Mouse (Mus musculus): ENCODE measurements around the gene Nek10.

DNA sequence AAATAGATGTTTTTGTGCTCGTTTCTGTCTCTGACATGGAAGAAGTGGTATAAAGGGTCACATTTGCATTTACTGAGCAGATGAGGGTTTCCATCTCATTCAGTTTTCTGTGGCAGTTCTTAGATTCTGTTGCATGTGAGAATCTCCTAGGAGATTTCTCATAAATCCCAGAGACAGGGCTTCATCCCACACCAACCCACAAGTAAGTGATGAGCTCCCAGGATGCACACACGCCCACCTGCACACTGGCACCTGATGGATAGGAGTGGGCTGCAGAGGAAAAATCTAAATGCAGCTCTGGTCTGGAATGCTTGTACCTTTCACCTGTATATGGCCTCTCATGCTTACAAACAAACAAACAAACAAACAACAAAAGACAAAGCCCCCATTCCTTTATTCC is 258.3 kb downstream of the Nek10 start:
- TF ChIP-seq POLR2A (IDR thresholded peaks at IDR 0.05; ENCODE audit: insufficient read depth, low read length) (no peak), CTCF (IDR thresholded peaks at IDR 0.05; ENCODE audit: low read depth, low read length) (no peak), EP300 (IDR thresholded peaks at IDR 0.05; ENCODE audit: insufficient read depth, low read depth, low read length) (no peak)

Data from ES-Bruce4 (cell line).